Mouse (Mus musculus): ENCODE results near the gene Postn. TPM values are rescaled to one million over a fixed set of nuclear protein-coding genes. Genes with fewer than 3 reads are reported as not detected.

Gene Postn
- total and polyA plus RNA-seq, 3 experiments = not detected

- H3K36me3 ChIP-seq (ENCODE audit: control insufficient read depth in 1 of 2, insufficient read depth in 2 of 2, low read length in 2 of 2) = no peaks in the 10 kb centered on the region
- no peaks in the 10 kb centered on the region for H3K9me3 ChIP-seq (replicated peaks; ENCODE audit: insufficient read depth, low read length)
- no peaks in the 10 kb centered on the region for H3K27me3 ChIP-seq (ENCODE audit: control insufficient read depth in 1 of 2, insufficient read depth in 2 of 2, low read length in 2 of 2)
- DNase-seq (ENCODE audit: low read depth, low spot score) = no peak
- no peak overlapping the region for H3K27ac ChIP-seq (ENCODE audit: control insufficient read depth, low read depth, low read length)
- H3K4me1 ChIP-seq (ENCODE audit: control insufficient read depth in 1 of 2, insufficient read depth in 2 of 2, low read length in 2 of 2) = no peaks in the 10 kb centered on the region
- H3K79me2 ChIP-seq (ENCODE audit: control insufficient read depth, insufficient read depth, low read length, poor library complexity) = no peaks in the 10 kb centered on the region
- H3K4me3 ChIP-seq (ENCODE audit: control insufficient read depth in 1 of 2, insufficient read depth in 1 of 2, low read depth in 2 of 2, low read length in 2 of 2) = no peak overlapping the region
- TF ChIP-seq CTCF (IDR thresholded peaks at IDR 0.05 in 2 of 3, conservative IDR thresholded peaks at IDR 0.05 in 1 of 3; ENCODE audit: control insufficient read depth in 1 of 3, insufficient read depth in 1 of 3, low read depth in 2 of 3, low read length in 3 of 3, poor library complexity in 1 of 3, severe bottlenecking in 1 of 3) (no peak), NELFE (IDR thresholded peaks at IDR 0.05; ENCODE audit: low read depth, low read length) (no peak), JUND (IDR thresholded peaks at IDR 0.05; ENCODE audit: low read depth, low read length) (no peak), TAL1 (IDR thresholded peaks at IDR 0.05; ENCODE audit: low read length) (no peak), MYB (IDR thresholded peaks at IDR 0.05; ENCODE audit: low read depth, low read length) (no peak), BHLHE40 (IDR thresholded peaks at IDR 0.05; ENCODE audit: borderline replicate concordance, low read depth, low read length) (no peak), RCOR1 (IDR thresholded peaks at IDR 0.05; ENCODE audit: low read depth, low read length) (no peak), POLR2A (IDR thresholded peaks at IDR 0.05; ENCODE audit: control insufficient read depth in 1 of 2, insufficient read depth in 1 of 2, low read depth in 1 of 2, low read length in 2 of 2, poor library complexity in 1 of 2) (no peak), SMC3 (IDR thresholded peaks at IDR 0.05; ENCODE audit: low read depth, low read length) (no peak), ZC3H11A (IDR thresholded peaks at IDR 0.05; ENCODE audit: low read depth, low read length) (no peak), USF2 (IDR thresholded peaks at IDR 0.05; ENCODE audit: borderline replicate concordance in 1 of 2, insufficient read depth in 1 of 2, low read depth in 1 of 2, low read length in 2 of 2) (no peak), POLR2AphosphoS5 (IDR thresholded peaks at IDR 0.05; ENCODE audit: borderline replicate concordance, low read depth, low read length) (no peak), GATA1 (IDR thresholded peaks at IDR 0.05; ENCODE audit: low read depth, low read length) (no peak), ELF1 (IDR thresholded peaks at IDR 0.05; ENCODE audit: low read depth, low read length) (no peak), E2F4 (IDR thresholded peaks at IDR 0.05; ENCODE audit: borderline replicate concordance, low read depth, low read length) (no peak), USF1 (IDR thresholded peaks at IDR 0.05; ENCODE audit: low read depth, low read length) (no peak), MAX (IDR thresholded peaks at IDR 0.05; ENCODE audit: low read length) (no peak), TBP (IDR thresholded peaks at IDR 0.05; ENCODE audit: low read depth, low read length) (no peak), EP300 (IDR thresholded peaks at IDR 0.05; ENCODE audit: low read depth in 1 of 2, low read length in 2 of 2) (no peak), ZNF384 (IDR thresholded peaks at IDR 0.05; ENCODE audit: low read depth, low read length) (no peak)
- H3K9ac ChIP-seq (ENCODE audit: control insufficient read depth, low read depth, low read length, poor library complexity, severe bottlenecking) = no peak overlapping the region
Measured at GRCm38 (mm10) chr3:54432167-54432566, 71.3 kb downstream of the Postn start.

DNA sequence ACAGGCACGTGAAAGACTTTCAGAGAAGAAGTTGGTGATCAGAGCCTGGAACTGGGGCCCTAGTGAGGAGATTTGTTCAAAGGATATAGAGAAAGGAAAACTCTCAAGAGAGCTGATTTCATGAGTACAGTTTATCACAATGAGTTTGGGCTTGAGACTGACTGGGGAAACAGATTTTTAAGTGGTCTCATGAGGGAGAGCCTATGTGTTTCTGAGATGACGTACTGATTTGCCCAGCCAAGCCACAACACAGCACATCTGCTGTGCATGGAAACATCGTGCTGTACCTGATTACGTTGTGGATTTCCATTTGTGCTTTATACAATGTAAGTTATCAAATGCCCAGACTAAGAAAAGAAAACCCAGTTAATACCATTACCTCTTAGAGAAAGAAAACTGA is 71.7 kb downstream of the Postn start:
- no peak overlapping the region for H3K4me3 ChIP-seq (ENCODE audit: control insufficient read depth in 1 of 2, insufficient read depth in 1 of 2, low read depth in 2 of 2, low read length in 2 of 2)
- no peak overlapping the region for H3K9ac ChIP-seq (ENCODE audit: control insufficient read depth, low read depth, low read length, poor library complexity, severe bottlenecking)
- no peak overlapping the region for H3K27ac ChIP-seq (ENCODE audit: control insufficient read depth, low read depth, low read length)
- TF ChIP-seq HCFC1 (IDR thresholded peaks at IDR 0.05; ENCODE audit: low read depth, low read length) (no peak), NELFE (IDR thresholded peaks at IDR 0.05; ENCODE audit: low read depth, low read length) (no peak), ZMIZ1 (IDR thresholded peaks at IDR 0.05; ENCODE audit: low read depth, low read length) (no peak), SIN3A (IDR thresholded peaks at IDR 0.05; ENCODE audit: low read length) (no peak), ZC3H11A (IDR thresholded peaks at IDR 0.05; ENCODE audit: low read depth, low read length) (no peak), USF1 (IDR thresholded peaks at IDR 0.05; ENCODE audit: low read depth, low read length) (no peak), MYC (IDR thresholded peaks at IDR 0.05; ENCODE audit: low read depth, low read length) (no peak), MAZ (IDR thresholded peaks at IDR 0.05; ENCODE audit: low read depth, low read length) (no peak), ELF1 (IDR thresholded peaks at IDR 0.05; ENCODE audit: low read depth, low read length) (no peak), TAL1 (IDR thresholded peaks at IDR 0.05; ENCODE audit: low read length) (no peak), RCOR1 (IDR thresholded peaks at IDR 0.05; ENCODE audit: low read depth, low read length) (no peak)
- H3K79me2 ChIP-seq (ENCODE audit: control insufficient read depth, insufficient read depth, low read length, poor library complexity) = no peaks in the 10 kb centered on the region
- H3K27me3 ChIP-seq (ENCODE audit: control insufficient read depth in 1 of 2, insufficient read depth in 2 of 2, low read length in 2 of 2) = no peaks in the 10 kb centered on the region
- no peaks in the 10 kb centered on the region for H3K4me1 ChIP-seq (ENCODE audit: control insufficient read depth in 1 of 2, insufficient read depth in 2 of 2, low read length in 2 of 2)
- no peaks in the 10 kb centered on the region for H3K9me3 ChIP-seq (replicated peaks; ENCODE audit: insufficient read depth, low read length)
- DNase-seq (ENCODE audit: low read depth, low spot score) = no peak
- H3K36me3 ChIP-seq (ENCODE audit: control insufficient read depth in 1 of 2, insufficient read depth in 2 of 2, low read length in 2 of 2) = no peaks in the 10 kb centered on the region
